Mouse (Mus musculus) heart, embryonic 16.5 days (tissue): ENCODE results near the gene Vmn1r174. TPM values are rescaled to one million over a fixed set of nuclear protein-coding genes. Genes with fewer than 3 reads are reported as not detected.
"Not testable (repeated sequence)": the region's sequence is repeated elsewhere in the genome, so short reads cannot be mapped to it uniquely, and the experiment has no call there.

Source experiments
- ATAC-seq: fragments of 200-750 bp; cut with Nextera tagmentation; replicated peaks from 2 replicates; pipeline ENCODE4 v1.8.0; 2017; ENCODE audit warnings: moderate number of reproducible peaks; ENCODE audit not compliant: insufficient read depth, low FRiP score; ENCODE audit errors: extremely low read depth
- H3K27ac ChIP-seq: fragments of 300-500 bp; sonication (generic); 2 replicates; pipeline ENCODE4 v1.5.1; 2014; ENCODE audit warnings: mild to moderate bottlenecking, low read length, control low read depth, moderate library complexity
- H3K27me3 ChIP-seq: fragments of 300-500 bp; sonication (generic); 2 replicates; pipeline ENCODE4 v1.6.1; 2014; ENCODE audit warnings: low read length, mixed read lengths; ENCODE audit not compliant: control insufficient read depth, insufficient read depth
- H3K36me3 ChIP-seq: fragments of 300-500 bp; sonication (generic); 2 replicates; pipeline ENCODE4 v1.6.1; 2014; ENCODE audit not compliant: control insufficient read depth, insufficient read depth
- H3K4me1 ChIP-seq: fragments of 300-500 bp; sonication (generic); 2 replicates; pipeline ENCODE4 v1.6.1; 2014; ENCODE audit warnings: low read length, mixed read lengths; ENCODE audit not compliant: control insufficient read depth, insufficient read depth
- H3K4me2 ChIP-seq: fragments of 300-500 bp; sonication (generic); 2 replicates; pipeline ENCODE4 v1.6.1; 2014; ENCODE audit warnings: low read depth, mild to moderate bottlenecking, control low read depth, low read length
- H3K4me3 ChIP-seq: fragments of 300-500 bp; sonication (generic); 2 replicates; pipeline ENCODE4 v1.5.1; 2014; ENCODE audit warnings: mild to moderate bottlenecking, control low read depth, low read length
- H3K9ac ChIP-seq: fragments of 300-500 bp; sonication (generic); 2 replicates; pipeline ENCODE4 v1.6.1; 2014; ENCODE audit warnings: low read length, control low read depth
- H3K9me3 ChIP-seq: fragments of 300-500 bp; sonication (generic); replicated peaks from 2 replicates; pipeline ENCODE4 v1.6.1; 2016; ENCODE audit warnings: low read length; ENCODE audit not compliant: control insufficient read depth
- WGBS: fragments of 180-500 bp; shearing (Covaris S2); extraction: QIAGEN DNeasy Blood & Tissue Kit; methylation state at CpG from one replicate; pipeline ENCODE4 v1.1.7; 2014; 5-methylcytosine and 5-hydroxymethylcytosine counted together
- polyA plus RNA-seq: library from polyadenylated mRNA; unstranded; fragments of >200 nt; fragmentation: Nextera tagmentation; extraction: Ambion mirVana; gene quantifications from 2 replicates; pipeline ENCODE4 v1.2.1, GENCODE M21; 2015

Gene Vmn1r174
- polyA plus RNA-seq, result not detected in 2 replicates

GRCm38 (mm10) chr7:23751970-23752369 is at the start of gene Vmn1r174:
TSS of gene Vmn1r174 (plus strand) at chr7:23752270.
- H3K9ac ChIP-seq, H3K4me3 ChIP-seq, H3K36me3 ChIP-seq, ATAC-seq, H3K4me2 ChIP-seq, H3K27me3 ChIP-seq, H3K4me1 ChIP-seq, H3K27ac ChIP-seq, H3K9me3 ChIP-seq: not testable (repeated sequence)
- 42% methylated on average over 1 of the region's 1 CpGs for WGBS

GRCm38 (mm10) chr7:23784526-23784925 is 32.5 kb downstream of the Vmn1r174 start:
- no peak for ATAC-seq
- no peaks in the 10 kb centered on the region for H3K27me3 ChIP-seq
- WGBS, result 69% methylated on average over 6 of the region's 6 CpGs
- no peak overlapping the region for H3K9ac ChIP-seq
- H3K4me1 ChIP-seq, result no peaks in the 10 kb centered on the region
- H3K9me3 ChIP-seq, result peaks cover 20% of the 10 kb centered on the region
- H3K4me3 ChIP-seq, result no peak overlapping the region
- no peak overlapping the region for H3K27ac ChIP-seq
- H3K4me2 ChIP-seq, result no peak overlapping the region
- no peaks in the 10 kb centered on the region for H3K36me3 ChIP-seq

GRCm38 (mm10) chr7:23810543-23810942 is 58.5 kb downstream of the Vmn1r174 start, which contains the start of gene Vmn1r175:
TSS of gene Vmn1r175 (minus strand) at chr7:23810643.
- not testable (repeated sequence) for H3K9me3 ChIP-seq, H3K4me1 ChIP-seq, H3K4me2 ChIP-seq, H3K27me3 ChIP-seq, H3K4me3 ChIP-seq, H3K27ac ChIP-seq, ATAC-seq, H3K36me3 ChIP-seq, H3K9ac ChIP-seq

Other genes starting within 250 kb of the Vmn1r174 start
- not detected in 2 replicates for gene Vmn1r167, start 245.1 kb upstream of the Vmn1r174 start, polyA plus RNA-seq
- gene Vmn1r168, start 212.5 kb upstream of the Vmn1r174 start, polyA plus RNA-seq, result not detected in 2 replicates
- gene Vmn1r169, start 176.7 kb upstream of the Vmn1r174 start, polyA plus RNA-seq, result not detected in 2 replicates
- not detected in 2 replicates for gene Vmn1r170, start 146.1 kb upstream of the Vmn1r174 start, polyA plus RNA-seq
- gene Vmn1r171, start 121.5 kb upstream of the Vmn1r174 start, polyA plus RNA-seq, result not detected in 2 replicates
- not detected in 2 replicates for gene Vmn1r172, start 94.0 kb upstream of the Vmn1r174 start, polyA plus RNA-seq
- gene Vmn1r173, start 51.6 kb upstream of the Vmn1r174 start, polyA plus RNA-seq, result not detected in 2 replicates
- not detected in 2 replicates for gene Vmn1r175, start 58.4 kb downstream of the Vmn1r174 start, polyA plus RNA-seq
- not detected in 2 replicates for gene Vmn1r176, start 85.1 kb downstream of the Vmn1r174 start, polyA plus RNA-seq
- not detected in 2 replicates for gene Vmn1r177, start 114.2 kb downstream of the Vmn1r174 start, polyA plus RNA-seq
- gene Vmn1r178, start 139.7 kb downstream of the Vmn1r174 start, polyA plus RNA-seq, result not detected in 2 replicates
- not detected in 2 replicates for gene Vmn1r179, start 174.7 kb downstream of the Vmn1r174 start, polyA plus RNA-seq
- not detected in 2 replicates for gene Vmn1r180, start 198.4 kb downstream of the Vmn1r174 start, polyA plus RNA-seq
- gene Vmn1r181, start 222.3 kb downstream of the Vmn1r174 start, polyA plus RNA-seq, result not detected in 2 replicates
- not detected in 2 replicates for gene V1rd19, start 249.4 kb downstream of the Vmn1r174 start, polyA plus RNA-seq